In genomic region chr3:26835051-26835755, GRCm38 (mm10) we compare ENCODE assay signal across 17 mouse cellular contexts.
DNase-seq lines count a peak whose midpoint lies in the region; ATAC-seq and TF ChIP-seq lines count a peak whose summit lies in the region.
"Had no signal": no experiment of that assay in that cellular context is flagged by ENCODE, and none has a peak within 500 bp of the region (broad histone marks: within the 10 kb centered on the region; RNA-seq: fewer than 3 reads in every experiment).

No protein-coding gene starts in this region.

- no peak for TF ChIP-seq CTCF in midbrain, postnatal 0 days (IDR thresholded peaks at IDR 0.05)

- no peaks in the 10 kb centered on the region for H3K9me3 ChIP-seq in hindbrain, embryonic 12.5 days (replicated peaks)
- H3K9me3 ChIP-seq in hindbrain, embryonic 10.5 days, result no peaks in the 10 kb centered on the region
- H3K9me3 ChIP-seq in forebrain, embryonic 15.5 days, result no peaks in the 10 kb centered on the region
- no peaks in the 10 kb centered on the region for H3K9me3 ChIP-seq in midbrain, embryonic 10.5 days (replicated peaks)
- H3K9me3 ChIP-seq in midbrain, postnatal 0 days (ENCODE audit: low read length), result no peaks in the 10 kb centered on the region
- no peaks in the 10 kb centered on the region for H3K9me3 ChIP-seq in kidney, embryonic 16.5 days (ENCODE audit: low read length)
- H3K9me3 ChIP-seq: embryonic facial prominence, embryonic 13.5 days; G1E; heart, embryonic 12.5 days; limb, embryonic 10.5 days had no signal

- peak overlapping the region; percentile 44; the same call in 1 of the 2 replicates for H3K27ac ChIP-seq in hindbrain, embryonic 12.5 days
- H3K27ac ChIP-seq in hindbrain, embryonic 10.5 days, result no peak overlapping the region
- 0 out of 2 replicates have a peak overlapping the region, but pooled peaks have one; percentile 33 for H3K27ac ChIP-seq in forebrain, embryonic 15.5 days (replicated peaks)
- peak overlapping the region; percentile 47; the same call in 1 of the 2 replicates for H3K27ac ChIP-seq in midbrain, embryonic 10.5 days (replicated peaks)
- H3K27ac ChIP-seq in midbrain, postnatal 0 days (ENCODE audit: low read depth, low read length), result no peak overlapping the region
- no peak overlapping the region for H3K27ac ChIP-seq in kidney, embryonic 16.5 days (ENCODE audit: low read length)
- H3K27ac ChIP-seq: embryonic facial prominence, embryonic 13.5 days; limb, embryonic 10.5 days had no signal

- H3K4me3 ChIP-seq in hindbrain, embryonic 12.5 days, result no peak overlapping the region
- no peak overlapping the region for H3K4me3 ChIP-seq in hindbrain, embryonic 10.5 days
- H3K4me3 ChIP-seq in forebrain, embryonic 15.5 days, result no peak overlapping the region
- no peak overlapping the region for H3K4me3 ChIP-seq in midbrain, embryonic 10.5 days
- H3K4me3 ChIP-seq in midbrain, postnatal 0 days (ENCODE audit: low read depth, low read length), result no peak overlapping the region
- no peak overlapping the region for H3K4me3 ChIP-seq in kidney, embryonic 16.5 days (ENCODE audit: low read length)
- H3K4me3 ChIP-seq: embryonic facial prominence, embryonic 13.5 days; heart, embryonic 12.5 days; limb, embryonic 10.5 days had no signal

- H3K4me2 ChIP-seq in hindbrain, embryonic 12.5 days (replicated peaks), result no peak overlapping the region
- no peak overlapping the region for H3K4me2 ChIP-seq in forebrain, embryonic 15.5 days (replicated peaks)
- no peak overlapping the region for H3K4me2 ChIP-seq in midbrain, postnatal 0 days (ENCODE audit: low read depth, low read length, poor library complexity, severe bottlenecking)
- no peak overlapping the region for H3K4me2 ChIP-seq in kidney, embryonic 16.5 days (replicated peaks; ENCODE audit: low read depth, low read length)
- H3K4me2 ChIP-seq: embryonic facial prominence, embryonic 13.5 days; heart, embryonic 12.5 days had no signal

- no peak for DNase-seq in hindbrain, embryonic 10.5 days (ENCODE audit: low spot score)
- DNase-seq in midbrain, embryonic 10.5 days (ENCODE audit: low spot score), result peak; percentile 33
- DNase-seq in midbrain, postnatal 0 days (ENCODE audit: low spot score), result no peak
- DNase-seq in adrenal gland, postnatal 10 days, result no peak
- DNase-seq: cerebellum, adult 11-12 months; heart, adult 11 months; heart, postnatal 14 days; liver, postnatal 0 days; thymus, postnatal 14 days had no signal

- ATAC-seq in hindbrain, embryonic 12.5 days (ENCODE audit: low FRiP score), result peak; percentile 63
- peak; percentile 54 for ATAC-seq in forebrain, embryonic 15.5 days (replicated peaks)
- ATAC-seq in midbrain, postnatal 0 days (ENCODE audit: low FRiP score), result peak; percentile 41; the same call in 1 of the 2 replicates
- ATAC-seq in kidney, embryonic 16.5 days (ENCODE audit: low FRiP score, low TSS enrichment), result no peak
- ATAC-seq: inflammation-experienced regulatory T-cells, adult 6 months; liver, postnatal 0 days had no signal

- H3K36me3 ChIP-seq in hindbrain, embryonic 12.5 days, result no peaks in the 10 kb centered on the region
- no peaks in the 10 kb centered on the region for H3K36me3 ChIP-seq in hindbrain, embryonic 10.5 days
- no peaks in the 10 kb centered on the region for H3K36me3 ChIP-seq in forebrain, embryonic 15.5 days
- no peaks in the 10 kb centered on the region for H3K36me3 ChIP-seq in midbrain, embryonic 10.5 days
- no peaks in the 10 kb centered on the region for H3K36me3 ChIP-seq in midbrain, postnatal 0 days (ENCODE audit: insufficient read depth, low read length)
- H3K36me3 ChIP-seq in kidney, embryonic 16.5 days (ENCODE audit: insufficient read depth, low read length), result no peaks in the 10 kb centered on the region
- H3K36me3 ChIP-seq: embryonic facial prominence, embryonic 13.5 days; G1E; heart, embryonic 12.5 days; limb, embryonic 10.5 days had no signal

- H3K9ac ChIP-seq in hindbrain, embryonic 12.5 days, result no peak overlapping the region
- no peak overlapping the region for H3K9ac ChIP-seq in forebrain, embryonic 15.5 days (replicated peaks)
- H3K9ac ChIP-seq in midbrain, postnatal 0 days (replicated peaks; ENCODE audit: low read length, poor library complexity, severe bottlenecking), result no peak overlapping the region
- no peak overlapping the region for H3K9ac ChIP-seq in kidney, embryonic 16.5 days (replicated peaks; ENCODE audit: low read length)
- H3K9ac ChIP-seq: embryonic facial prominence, embryonic 13.5 days; heart, embryonic 12.5 days; liver, postnatal 0 days had no signal

- peaks cover 16% of the 10 kb centered on the region for H3K4me1 ChIP-seq in hindbrain, embryonic 12.5 days
- peaks cover 7% of the 10 kb centered on the region; the same call in 1 of the 2 replicates for H3K4me1 ChIP-seq in hindbrain, embryonic 10.5 days (replicated peaks)
- peaks cover 22% of the 10 kb centered on the region for H3K4me1 ChIP-seq in forebrain, embryonic 15.5 days
- H3K4me1 ChIP-seq in midbrain, embryonic 10.5 days, result peaks cover 21% of the 10 kb centered on the region
- H3K4me1 ChIP-seq in midbrain, postnatal 0 days (ENCODE audit: insufficient read depth, low read length), result no peaks in the 10 kb centered on the region
- no peaks in the 10 kb centered on the region for H3K4me1 ChIP-seq in kidney, embryonic 16.5 days (ENCODE audit: insufficient read depth, low read length)
- H3K4me1 ChIP-seq: embryonic facial prominence, embryonic 13.5 days; heart, embryonic 12.5 days; limb, embryonic 10.5 days had no signal

- 71% methylated on average over 17 of the region's 17 CpGs for WGBS in hindbrain, embryonic 12.5 days
- 90% methylated on average over 17 of the region's 17 CpGs for WGBS in hindbrain, embryonic 10.5 days
- WGBS in forebrain, embryonic 15.5 days, result 42% methylated on average over 17 of the region's 17 CpGs
- WGBS in midbrain, embryonic 10.5 days, result 76% methylated on average over 17 of the region's 17 CpGs
- 32% methylated on average over 17 of the region's 17 CpGs for WGBS in midbrain, postnatal 0 days
- WGBS in kidney, embryonic 16.5 days, result 88% methylated on average over 17 of the region's 17 CpGs

- no peaks in the 10 kb centered on the region for H3K27me3 ChIP-seq in hindbrain, embryonic 12.5 days
- H3K27me3 ChIP-seq in hindbrain, embryonic 10.5 days (ENCODE audit: insufficient read depth, poor library complexity, severe bottlenecking), result no peaks in the 10 kb centered on the region
- H3K27me3 ChIP-seq in forebrain, embryonic 15.5 days, result no peaks in the 10 kb centered on the region
- no peaks in the 10 kb centered on the region; the same call in 1 of the 2 replicates for H3K27me3 ChIP-seq in midbrain, embryonic 10.5 days (ENCODE audit: low read depth, poor library complexity, severe bottlenecking)
- no peaks in the 10 kb centered on the region for H3K27me3 ChIP-seq in midbrain, postnatal 0 days (ENCODE audit: insufficient read depth, low read length)
- no peaks in the 10 kb centered on the region for H3K27me3 ChIP-seq in kidney, embryonic 16.5 days (ENCODE audit: insufficient read depth, low read length)
- H3K27me3 ChIP-seq: embryonic facial prominence, embryonic 13.5 days; heart, embryonic 12.5 days had no signal

Comparison
In these comparisons a context has a peak if more than half of its experiments do, and no peak if none do; other contexts are left out.
1. H3K27ac ChIP-seq: peak in hindbrain, embryonic 12.5 days (single experiment), forebrain, embryonic 15.5 days (single experiment) and midbrain, embryonic 10.5 days (single experiment); none in hindbrain, embryonic 10.5 days (single experiment), midbrain, postnatal 0 days (single experiment) and kidney, embryonic 16.5 days (single experiment).